Mouse (Mus musculus): ENCODE measurements around the gene Ywhah.

Gene Ywhah

DNA sequence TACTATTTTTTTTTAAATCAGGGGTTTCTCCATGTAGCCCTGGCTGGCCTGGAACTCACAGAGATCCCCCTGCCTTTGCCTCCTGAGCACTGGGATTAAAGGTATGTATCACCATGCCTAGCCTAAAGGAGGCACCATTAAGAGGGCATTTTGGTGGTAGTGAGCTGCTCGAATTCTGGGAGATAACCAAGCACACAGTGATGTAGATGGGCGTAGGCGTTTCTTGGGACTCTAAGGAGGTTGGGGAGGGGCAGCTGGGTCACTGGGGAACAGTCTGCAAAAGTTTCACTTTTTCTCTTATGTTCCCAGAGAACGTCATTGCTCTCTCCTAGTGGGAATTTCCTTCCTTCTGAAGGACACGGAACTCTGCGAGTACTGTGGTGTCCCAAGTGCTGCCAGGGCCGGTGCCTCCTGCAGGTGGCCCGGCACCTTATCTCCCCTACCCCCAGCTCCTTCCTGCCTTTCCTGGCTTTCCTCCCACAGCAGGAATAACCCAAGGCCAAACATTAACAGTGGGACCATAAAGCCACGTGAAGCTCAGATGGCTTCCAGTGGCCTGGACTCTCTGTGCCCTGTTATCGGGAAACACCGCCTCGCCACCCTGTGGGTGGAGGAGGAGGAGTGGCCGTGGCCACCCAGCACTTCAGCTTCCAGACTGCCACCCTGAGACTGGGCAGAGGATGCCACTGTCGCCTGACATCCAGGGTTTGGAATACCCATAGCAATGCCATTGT, 34.4 kb downstream of the Ywhah start:
- no peak for DNase-seq (ENCODE audit: inconsistent ontology term)

DNA sequence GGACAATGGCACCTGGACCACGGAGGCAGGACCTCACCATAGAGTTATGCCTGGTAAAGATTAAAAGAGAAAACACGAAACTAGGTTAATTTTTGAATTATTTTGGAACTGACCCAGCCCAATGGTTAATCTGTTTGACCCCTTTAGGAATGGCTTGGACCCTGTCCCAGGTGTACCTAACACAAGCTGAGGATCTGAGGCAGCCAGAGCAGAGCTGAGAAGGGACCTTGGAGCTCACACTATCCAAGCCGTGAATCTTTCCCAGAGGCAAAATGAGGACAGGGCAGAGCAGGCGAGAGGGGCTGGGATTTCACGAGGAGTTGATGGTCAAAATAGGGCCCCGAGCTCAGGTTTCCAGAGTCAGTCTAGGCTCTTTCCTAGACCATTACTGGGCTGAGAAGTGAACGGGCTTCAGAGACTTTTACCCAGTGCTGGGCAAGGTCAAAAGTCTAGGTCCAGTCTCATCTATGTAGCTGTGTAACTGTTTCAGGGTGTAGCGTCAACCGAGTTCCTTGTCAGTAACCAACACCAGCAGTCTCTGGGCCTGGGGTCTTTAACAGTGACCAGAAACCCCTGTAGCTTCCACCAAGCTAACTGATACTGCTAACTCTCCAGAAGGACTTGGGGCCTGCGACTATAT, 37.6 kb downstream of the Ywhah start:
- DNase-seq (ENCODE audit: inconsistent ontology term), result no peak

DNA sequence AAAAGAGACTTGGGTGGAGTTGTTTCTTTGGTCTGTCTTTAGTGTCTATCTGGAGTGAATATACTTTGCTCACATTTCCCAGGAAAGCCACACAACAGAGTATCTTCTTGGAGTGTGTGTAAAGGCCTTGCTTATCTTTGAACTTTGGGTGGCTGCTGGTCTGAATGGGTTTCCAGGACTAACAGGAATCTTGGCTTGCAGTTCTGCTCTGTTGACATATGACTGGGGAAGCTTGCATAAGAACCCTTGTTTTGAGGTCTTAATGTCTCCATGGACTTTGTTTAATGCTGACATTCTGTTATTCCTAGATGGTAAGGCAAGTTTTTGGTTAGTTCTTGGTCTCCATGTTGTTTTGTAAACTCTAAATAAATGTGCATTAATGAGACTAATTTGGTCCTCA, 51.5 kb downstream of the Ywhah start:
- DNase-seq (ENCODE audit: inconsistent ontology term), result no peak

DNA sequence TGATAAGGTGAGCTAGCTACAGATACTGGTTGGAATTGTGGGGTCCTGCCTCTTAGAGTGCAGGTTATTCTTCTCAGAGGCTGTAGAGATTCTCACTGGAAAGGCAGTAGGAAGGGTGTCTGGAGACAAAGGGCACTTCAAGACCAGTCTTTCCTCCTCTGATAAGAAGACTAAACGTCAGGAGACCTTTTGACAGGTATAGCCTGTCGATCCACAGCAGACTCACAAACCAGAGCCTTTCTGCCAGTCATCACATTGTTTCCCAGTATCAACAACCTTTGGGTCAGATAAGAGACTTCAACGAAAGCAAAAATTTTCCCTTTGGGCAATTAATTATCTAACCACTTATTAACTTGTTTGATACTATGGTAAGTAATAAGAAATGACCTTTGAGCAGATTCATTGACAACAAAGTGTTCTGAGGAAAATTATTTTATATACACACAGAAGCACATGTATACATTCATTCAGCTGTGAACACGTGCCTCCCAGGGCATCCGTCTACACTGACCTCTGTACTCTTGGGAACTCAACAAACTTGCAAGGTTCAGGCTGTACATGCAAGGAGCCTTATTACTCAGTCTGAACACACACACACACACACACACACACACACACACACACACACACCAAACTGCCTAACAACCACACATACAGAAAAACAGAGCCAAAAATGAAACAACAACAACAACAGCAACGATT, 58.0 kb downstream of the Ywhah start:
- no peak for DNase-seq (ENCODE audit: inconsistent ontology term)
